Comparison of ENCODE assay signal across 9 mouse cellular contexts in genomic region chr5:28209549-28210431, GRCm38 (mm10). TPM values are rescaled to one million over a fixed set of nuclear protein-coding genes. Genes with fewer than 3 reads are reported as not detected.
DNase-seq lines count a peak whose midpoint lies in the region; ATAC-seq and TF ChIP-seq lines count a peak whose summit lies in the region.
"Had no signal": no experiment of that assay in that cellular context is flagged by ENCODE, and none has a peak within 500 bp of the region (broad histone marks: within the 10 kb centered on the region; RNA-seq: fewer than 3 reads in every experiment).

No protein-coding gene starts in this region.

- intact Hi-C loops in heart, postnatal 10 days (cut with DNase I): no loop called here

- peaks cover 98% of the 10 kb centered on the region for H3K27me3 ChIP-seq in heart, embryonic 10.5 days (ENCODE audit: insufficient read depth, poor library complexity, severe bottlenecking)
- peaks cover 69% of the 10 kb centered on the region for H3K27me3 ChIP-seq in hindbrain, embryonic 12.5 days
- H3K27me3 ChIP-seq in limb, embryonic 14.5 days (ENCODE audit: control insufficient read depth, insufficient read depth, low read length): peaks cover 89% of the 10 kb centered on the region

- under 1% methylated on average over 80 of the region's 80 CpGs for WGBS in heart, embryonic 10.5 days
- under 1% methylated on average over 79 of the region's 80 CpGs for WGBS in hindbrain, embryonic 12.5 days
- WGBS in limb, embryonic 14.5 days: 1% methylated on average over 67 of the region's 80 CpGs

- H3K27ac ChIP-seq in heart, embryonic 10.5 days: no peak overlapping the region
- H3K27ac ChIP-seq in hindbrain, embryonic 12.5 days: peak overlapping the region; percentile 84
- no peak overlapping the region for H3K27ac ChIP-seq in limb, embryonic 14.5 days (replicated peaks; ENCODE audit: low read depth, low read length)

- no peaks in the 10 kb centered on the region for H3K36me3 ChIP-seq in heart, embryonic 10.5 days
- H3K36me3 ChIP-seq in hindbrain, embryonic 12.5 days: no peaks in the 10 kb centered on the region
- H3K36me3 ChIP-seq in limb, embryonic 14.5 days (ENCODE audit: control insufficient read depth, insufficient read depth, low read length): no peaks in the 10 kb centered on the region

- peaks cover 8% of the 10 kb centered on the region; the same call in 1 of the 2 replicates for H3K4me1 ChIP-seq in heart, embryonic 10.5 days
- peaks cover 8% of the 10 kb centered on the region; the same call in 1 of the 2 replicates for H3K4me1 ChIP-seq in hindbrain, embryonic 12.5 days
- peaks cover 6% of the 10 kb centered on the region; the same call in 1 of the 2 replicates for H3K4me1 ChIP-seq in limb, embryonic 14.5 days (ENCODE audit: control insufficient read depth, insufficient read depth, low read length)

- H3K4me2 ChIP-seq in hindbrain, embryonic 12.5 days (replicated peaks): peak overlapping the region; percentile 77
- H3K4me2 ChIP-seq in limb, embryonic 14.5 days (replicated peaks; ENCODE audit: low read depth, low read length, severe bottlenecking): peak overlapping the region; percentile 47

- peak; percentile 73 for DNase-seq in heart, embryonic 10.5 days (ENCODE audit: low spot score)
- no peak for DNase-seq in heart, postnatal 10 days
- peak; percentile 88 to 91 for DNase-seq in cerebellum, postnatal 10 days
- no peak for DNase-seq in limb, embryonic 14.5 days (ENCODE audit: low spot score)
- DNase-seq in retina, postnatal 1 day: peak; percentile 67
- DNase-seq in frontal cortex, postnatal 10 days (ENCODE audit: low spot score in 2 of 2): no peak

- no peak for TF ChIP-seq POLR2A in limb, embryonic 14.5 days (IDR thresholded peaks at IDR 0.05; ENCODE audit: borderline replicate concordance, extremely low read depth, insufficient read depth, insufficient read length)

- H3K9me3 ChIP-seq in heart, embryonic 10.5 days: no peaks in the 10 kb centered on the region
- no peaks in the 10 kb centered on the region for H3K9me3 ChIP-seq in hindbrain, embryonic 12.5 days (replicated peaks)
- H3K9me3 ChIP-seq in limb, embryonic 14.5 days (ENCODE audit: control insufficient read depth, low read length): no peaks in the 10 kb centered on the region

- H3K4me3 ChIP-seq in heart, embryonic 10.5 days: peak overlapping the region; percentile 58
- H3K4me3 ChIP-seq in hindbrain, embryonic 12.5 days: peak overlapping the region; percentile 48
- peak overlapping the region; percentile 26 for H3K4me3 ChIP-seq in limb, embryonic 14.5 days (replicated peaks; ENCODE audit: low read length)

- ATAC-seq in hindbrain, embryonic 12.5 days (ENCODE audit: low FRiP score): peak; percentile 87
- no peak for ATAC-seq in limb, embryonic 14.5 days (ENCODE audit: low FRiP score, low read depth)
- no peak for ATAC-seq in frontal cortex, adult (ENCODE audit: low TSS enrichment)

- H3K9ac ChIP-seq in hindbrain, embryonic 12.5 days: peak overlapping the region; percentile 65
- no peak overlapping the region for H3K9ac ChIP-seq in limb, embryonic 14.5 days (ENCODE audit: low read depth, low read length, severe bottlenecking)

RNA-seq across cellular contexts. Expression of gene Cnpy1, which starts 35.8 kb away (rescaled TPM):
- 0.44 TPM in 1 of 2 replicates, not detected in the other for polyA plus RNA-seq in heart, embryonic 10.5 days (2016; fragmentation: Nextera tagmentation; extraction: Ambion mirVana)
- total RNA-seq in heart, postnatal 10 days (2021): not detected
- 50.6 and 69.9 TPM in 2 replicates for polyA plus RNA-seq in hindbrain, embryonic 12.5 days (2016; fragmentation: Nextera tagmentation; extraction: Ambion mirVana)
- polyA plus RNA-seq in limb, embryonic 14.5 days (2012; rRNA removed): 0.23 and 0.26 TPM in 2 replicates
- polyA plus RNA-seq in limb, embryonic 14.5 days (2014; fragmentation: Nextera tagmentation; extraction: Ambion mirVana): not detected in 2 replicates
- total RNA-seq: heart, postnatal 14 days had no signal

RNA-seq across cellular contexts. Expression of gene En2, which starts 44.3 kb away (rescaled TPM):
- not detected in 2 replicates for polyA plus RNA-seq in heart, embryonic 10.5 days (2016; fragmentation: Nextera tagmentation; extraction: Ambion mirVana)
- under 1 TPM in 1 of 2 experiments, not detected in 1; 0.07 TPM for total RNA-seq in heart, postnatal 10 days (2021)
- polyA plus RNA-seq in hindbrain, embryonic 12.5 days (2016; fragmentation: Nextera tagmentation; extraction: Ambion mirVana): 0.66 and 0.86 TPM in 2 replicates
- 0.03 and 0.06 TPM in 2 replicates for polyA plus RNA-seq in limb, embryonic 14.5 days (2012; rRNA removed)
- not detected in 2 replicates for polyA plus RNA-seq in limb, embryonic 14.5 days (2014; fragmentation: Nextera tagmentation; extraction: Ambion mirVana)
- total RNA-seq: heart, postnatal 14 days had no signal

Comparison
In these comparisons a context has a peak if more than half of its experiments do, and no peak if none do; other contexts are left out.
1. DNase-seq: peak in heart, embryonic 10.5 days (single experiment), cerebellum, postnatal 10 days (2 of 2) and retina, postnatal 1 day (single experiment); none in heart, postnatal 10 days (0 of 2), limb, embryonic 14.5 days (single experiment) and frontal cortex, postnatal 10 days (0 of 2).
2. RNA of gene Cnpy1, which starts 35.8 kb away (polyA plus RNA-seq): 50.6 to 69.9 TPM in hindbrain, embryonic 12.5 days; 0.44 TPM in heart, embryonic 10.5 days and 0.23 to 0.26 TPM in limb, embryonic 14.5 days; every median in the first group is over 10 times any median in the second.
3. Peak in every context shown above with its lines, with median percentiles within 50 percentile points of each other: H3K4me3 ChIP-seq.